Mouse (Mus musculus) E14TG2a.4 (cell line): ENCODE measurements around the gene Dip2c.
A peak's percentile ranks its signal among the peaks of the same experiment; 100 is the strongest.

Experiments used
- CTCF ChIP-seq: conservative IDR thresholded peaks from 2 replicates; pipeline ENCODE4 v1.5.1; 2014; ENCODE audit warnings: low read length
- NANOG ChIP-seq: IDR thresholded peaks from 2 replicates; pipeline ENCODE4 v1.6.1; 2014; ENCODE audit warnings: borderline replicate concordance, low read length, mixed read lengths
- POU5F1 ChIP-seq: IDR thresholded peaks from 2 replicates; pipeline ENCODE4 v1.6.1; 2014; ENCODE audit warnings: low read length, borderline replicate concordance

GRCm38 (mm10) chr13:9389334-9389733 is 113.0 kb downstream of the Dip2c start:
- TF ChIP-seq CTCF = peak; percentile 52
- no peak for TF ChIP-seq NANOG
- TF ChIP-seq POU5F1 = no peak
